Mouse (Mus musculus) ZHBTc4 (cell line): ENCODE data around the gene Zfp553.
A peak's percentile ranks its signal among the peaks of the same experiment; 100 is the strongest.
"Not testable (repeated sequence)": the region's sequence is repeated elsewhere in the genome, so short reads cannot be mapped to it uniquely, and the experiment has no call there.

Experiments used
- DNase-seq: peaks from one replicate; pipeline ENCODE4 v3.0.0-alpha.2; 2011; ENCODE audit warnings: low read depth, low spot score

The Zfp553 gene

GRCm38 (mm10) chr7:127233368-127233749, 498 bp downstream of the Zfp553 start:
- DNase-seq, result no peak

- DNase-seq, result no peak
Observed at GRCm38 (mm10) chr7:127233765-127234164, 904 bp downstream of the Zfp553 start.

- no peak for DNase-seq
Observed at GRCm38 (mm10) chr7:127234777-127235176, 1.9 kb downstream of the Zfp553 start.

GRCm38 (mm10) chr7:127243361-127243867, 10.6 kb downstream of the Zfp553 start:
- no peak for DNase-seq

- peak; percentile 96 for DNase-seq
Observed at GRCm38 (mm10) chr7:127243870-127244657, 11.2 kb downstream of the Zfp553 start, which contains the start of gene Zfp771. Gene Zfp771 (plus strand): TSS chr7:127244274.

GRCm38 (mm10) chr7:127244658-127245510, 12.0 kb downstream of the Zfp553 start:
- no peak for DNase-seq

GRCm38 (mm10) chr7:127250511-127250910, 17.6 kb downstream of the Zfp553 start:
- not testable (repeated sequence) for DNase-seq

GRCm38 (mm10) chr7:127252414-127252813, 19.6 kb downstream of the Zfp553 start:
- peak; percentile 66 for DNase-seq

- DNase-seq, result no peak
Observed at GRCm38 (mm10) chr7:127253341-127253740, 20.5 kb downstream of the Zfp553 start.

GRCm38 (mm10) chr7:127253821-127254769, 21.2 kb downstream of the Zfp553 start:
- peak; percentile 99 for DNase-seq

GRCm38 (mm10) chr7:127255008-127255407, 22.1 kb downstream of the Zfp553 start:
- DNase-seq, result no peak

GRCm38 (mm10) chr7:127255965-127256364, 23.1 kb downstream of the Zfp553 start:
- no peak for DNase-seq

- DNase-seq, result no peak
Observed at GRCm38 (mm10) chr7:127256518-127256917, 23.7 kb downstream of the Zfp553 start.

GRCm38 (mm10) chr7:127259186-127259905, 26.5 kb downstream of the Zfp553 start:
- peak; percentile 44 for DNase-seq

GRCm38 (mm10) chr7:127260309-127261111, 27.6 kb downstream of the Zfp553 start, which contains the start of gene Dctpp1:
Gene Dctpp1 (minus strand): TSS chr7:127260709.
- peak; percentile 99 for DNase-seq

GRCm38 (mm10) chr7:127262218-127262961, 29.5 kb downstream of the Zfp553 start:
- no peak for DNase-seq

GRCm38 (mm10) chr7:127263526-127263925, 30.7 kb downstream of the Zfp553 start:
- DNase-seq, result no peak

- DNase-seq, result no peak
Observed at GRCm38 (mm10) chr7:127270256-127270655, 37.4 kb downstream of the Zfp553 start.

- DNase-seq, result no peak
Observed at GRCm38 (mm10) chr7:127270666-127271065, 37.8 kb downstream of the Zfp553 start.
